Mouse (Mus musculus) liver, embryonic 14.5 days (tissue): ENCODE data around the gene E130308A19Rik. TPM values are rescaled to one million over a fixed set of nuclear protein-coding genes. Genes with fewer than 3 reads are reported as not detected.

Source experiments
- ATAC-seq: fragments of 200-750 bp; cut with Nextera tagmentation; 2 replicates; pipeline ENCODE4 v1.8.0; 2017; ENCODE audit warnings: moderate number of reproducible peaks, mild to moderate bottlenecking, moderate library complexity; ENCODE audit not compliant: insufficient read depth
- DNase-seq, 3 experiments: peaks; one replicate each; pipeline ENCODE4 v3.0.0-alpha.2; 2012 to 2013; ENCODE audit warnings: low read depth in 3 of 3, low spot score in 3 of 3
- H3K27ac ChIP-seq: fragments of 300-500 bp; sonication (generic); 2 replicates; pipeline ENCODE4 v1.5.1; 2014; ENCODE audit warnings: moderate library complexity, mild to moderate bottlenecking, control low read depth, inconsistent platforms
- H3K27me3 ChIP-seq: fragments of 300-500 bp; sonication (generic); 2 replicates; pipeline ENCODE4 v1.6.1; 2014; ENCODE audit warnings: mild to moderate bottlenecking, low read length, moderate library complexity; ENCODE audit not compliant: control insufficient read depth, insufficient read depth
- H3K36me3 ChIP-seq: fragments of 300-500 bp; sonication (generic); replicated peaks from 2 replicates; pipeline ENCODE4 v1.6.1; 2014; ENCODE audit warnings: low read depth; ENCODE audit not compliant: control insufficient read depth, insufficient read depth
- H3K4me1 ChIP-seq, 2 experiments: fragments of 200-500 bp in 1 of 2; fragments of 300-500 bp in 1 of 2; sonication (generic) in 1 of 2; replicated peaks; 2 replicates each; pipeline ENCODE4 v1.6.1; 2012 to 2014; ENCODE audit warnings: antibody characterized with exemption in 1 of 2, inconsistent platforms in 1 of 2, low read length in 1 of 2; ENCODE audit not compliant: control insufficient read depth in 2 of 2, insufficient read depth in 2 of 2
- H3K4me2 ChIP-seq: fragments of 300-500 bp; sonication (generic); 2 replicates; pipeline ENCODE4 v1.6.1; 2014; ENCODE audit warnings: low read depth, mild to moderate bottlenecking, control low read depth, moderate library complexity
- H3K4me3 ChIP-seq, 2 experiments: fragments of 200-500 bp in 1 of 2; fragments of 300-500 bp in 1 of 2; sonication (generic) in 1 of 2; 2 replicates each; pipeline ENCODE4 v1.5.1; 2012 to 2014; ENCODE audit warnings: low read depth in 2 of 2, low read length in 2 of 2, mild to moderate bottlenecking in 2 of 2, control low read depth in 1 of 2, inconsistent platforms in 1 of 2, moderate library complexity in 1 of 2; ENCODE audit not compliant: insufficient read depth in 1 of 2
- H3K9ac ChIP-seq: fragments of 300-500 bp; sonication (generic); replicated peaks from 2 replicates; pipeline ENCODE4 v1.6.1; 2014; ENCODE audit warnings: mild to moderate bottlenecking, control low read depth, moderate library complexity
- H3K9me3 ChIP-seq: fragments of 300-500 bp; sonication (generic); 2 replicates; pipeline ENCODE4 v1.6.1; 2016; ENCODE audit warnings: low read length, mixed read lengths; ENCODE audit not compliant: control insufficient read depth
- CTCF ChIP-seq: IDR thresholded peaks from 2 replicates; pipeline ENCODE4 v1.5.1; 2016; ENCODE audit warnings: antibody characterized with exemption, low read depth, control low read depth
- EP300 ChIP-seq: IDR thresholded peaks from 2 replicates; pipeline ENCODE4 v1.6.1; 2016; ENCODE audit warnings: antibody characterized with exemption, low read depth
- WGBS: fragments of 180-500 bp; shearing (Covaris S2); extraction: QIAGEN DNeasy Blood & Tissue Kit; methylation state at CpG from one replicate; pipeline ENCODE4 v1.1.7; 2014; ENCODE audit not compliant: insufficient replicate concordance; 5-methylcytosine and 5-hydroxymethylcytosine counted together
- polyA plus RNA-seq, 2 experiments: library from polyadenylated mRNA; depleted of rRNA in 1 of 2; stranded (reverse) in 1 of 2; unstranded in 1 of 2; fragments of >200 nt; fragmentation: Nextera tagmentation in 1 of 2; extraction: Ambion mirVana in 1 of 2; gene quantifications; 2 replicates each; pipeline versions ENCODE4 v1.2.1 to v1.2.3; 2012 to 2014

E130308A19Rik gene
- polyA plus RNA-seq, 2 experiments: 2.8 to 5.7 TPM

DNA sequence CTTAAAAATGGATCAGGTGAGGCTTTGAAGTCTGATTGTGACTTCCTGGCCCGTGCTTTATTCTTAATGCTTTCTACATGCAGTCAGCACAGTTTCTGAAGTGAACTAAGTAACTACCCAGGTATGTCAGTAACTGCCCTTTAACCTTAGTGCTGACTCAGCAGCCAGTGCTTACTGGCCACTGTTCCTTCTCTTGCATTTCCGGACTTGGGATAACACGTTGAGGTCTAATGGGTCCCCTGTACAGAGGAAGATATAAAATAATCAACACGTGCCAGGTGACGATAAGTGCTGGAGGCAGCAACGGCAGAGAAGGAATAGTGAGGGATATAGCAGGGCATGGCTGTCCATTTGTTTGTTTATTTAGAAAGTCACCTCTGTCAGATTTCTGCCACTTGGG is 88.5 kb downstream of the E130308A19Rik start:
- ATAC-seq (peak; percentile 83), DNase-seq (peak; percentile 40 to 53 (median 53))
- H3K4me2 ChIP-seq: no peak overlapping the region; the same call in 1 of the 2 replicates

DNA sequence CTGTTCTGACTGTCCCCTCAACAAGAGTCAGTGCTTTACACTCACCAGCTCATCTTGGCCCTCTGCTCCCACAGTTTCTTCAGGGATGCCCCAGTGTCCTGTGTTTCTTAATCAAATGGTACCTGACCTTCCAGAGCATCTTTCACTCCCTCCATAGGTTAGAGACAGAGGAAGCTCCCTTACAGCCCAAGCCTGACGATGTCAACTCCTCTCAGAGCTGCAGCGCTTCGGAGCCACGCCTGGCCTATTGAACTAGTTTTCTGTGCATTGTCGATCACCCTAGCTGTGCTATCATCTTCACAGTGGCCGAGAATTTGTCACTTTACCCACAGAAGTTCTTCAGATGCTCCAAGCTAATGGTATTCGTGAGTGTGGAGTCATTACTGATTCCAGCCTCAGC is 88.9 kb downstream of the E130308A19Rik start:
- Histone ChIP-seq H3K4me2 (no peak overlapping the region), H3K27me3 (no peaks in the 10 kb centered on the region), H3K4me3 (no peak overlapping the region), H3K4me1 (peaks cover 0 to 14% of the 10 kb centered on the region in 2 experiments; a peak in 2 of 4 replicates), H3K36me3 (peaks cover 3% of the 10 kb centered on the region), H3K9ac (no peak overlapping the region), H3K9me3 (no peaks in the 10 kb centered on the region), H3K27ac (no peak overlapping the region)
- no peak for TF ChIP-seq EP300
- no peak for TF ChIP-seq CTCF
- 75% methylated on average over 7 of the region's 7 CpGs for WGBS
- ATAC-seq (no peak), DNase-seq (no peak)

More for the DNA sequence above, 88.5 kb downstream of the E130308A19Rik start:
- H3K9me3 ChIP-seq: no peaks in the 10 kb centered on the region
- no peak overlapping the region for H3K4me3 ChIP-seq
- no peak overlapping the region for H3K9ac ChIP-seq
- peak; percentile 82 for TF ChIP-seq EP300
- TF ChIP-seq CTCF: no peak
- no peak overlapping the region for H3K27ac ChIP-seq
- peaks cover 0 to 14% of the 10 kb centered on the region in 2 experiments; a peak in 2 of 4 replicates for H3K4me1 ChIP-seq
- no peaks in the 10 kb centered on the region for H3K27me3 ChIP-seq
- H3K36me3 ChIP-seq: no peaks in the 10 kb centered on the region
- 43% methylated on average over 6 of the region's 6 CpGs for WGBS

DNA sequence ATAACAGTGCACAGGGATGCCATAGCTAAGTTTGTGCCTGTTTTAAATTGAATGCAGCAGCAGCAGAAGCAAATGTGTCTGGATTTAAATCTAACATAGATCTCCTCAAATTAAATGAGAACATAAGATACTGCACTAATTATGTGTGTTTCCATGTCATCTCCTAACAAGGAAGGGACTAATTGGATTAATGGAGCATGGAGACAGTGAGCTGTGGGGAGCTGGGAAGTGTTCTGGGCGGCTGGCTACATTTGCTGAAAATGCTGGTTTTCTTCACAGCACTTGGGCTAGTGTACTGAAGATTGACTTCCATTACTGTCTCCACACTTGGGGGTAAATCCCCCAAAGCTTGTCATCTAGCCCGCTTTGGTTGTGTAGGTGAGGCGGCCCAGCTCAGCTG is 89.5 kb downstream of the E130308A19Rik start:
- Histone ChIP-seq H3K4me3 (no peak overlapping the region), H3K4me1 (peaks cover 0 to 14% of the 10 kb centered on the region in 2 experiments; a peak in 2 of 4 replicates), H3K27ac (no peak overlapping the region), H3K9me3 (no peaks in the 10 kb centered on the region), H3K4me2 (no peak overlapping the region), H3K27me3 (no peaks in the 10 kb centered on the region), H3K9ac (no peak overlapping the region), H3K36me3 (peaks cover 3% of the 10 kb centered on the region)
- no peak for TF ChIP-seq CTCF
- TF ChIP-seq EP300: no peak
- WGBS: 83% methylated on average over 3 of the region's 3 CpGs
- ATAC-seq (no peak), DNase-seq (no peak)

DNA sequence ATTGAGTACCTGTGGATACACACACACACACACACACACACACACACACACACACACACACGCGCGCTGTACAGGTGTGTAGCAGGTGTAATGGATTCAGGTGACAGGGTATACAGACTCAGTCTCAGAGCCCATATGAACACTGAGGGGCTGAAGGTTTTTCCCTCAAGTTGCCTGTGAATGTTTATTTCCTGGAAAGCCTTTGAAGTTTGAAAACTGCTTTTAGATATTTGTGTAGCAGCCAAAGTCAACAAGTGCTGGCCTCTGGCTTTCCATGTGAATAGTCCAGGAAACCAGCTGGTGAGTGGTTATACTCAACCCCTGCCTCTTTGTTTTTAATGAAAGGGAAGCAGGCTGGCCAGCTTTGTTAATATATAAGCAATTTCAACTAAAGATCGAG is 91.3 kb downstream of the E130308A19Rik start:
- TF ChIP-seq CTCF: no peak
- no peak for TF ChIP-seq EP300
- H3K4me1 ChIP-seq: peaks cover 0 to 14% of the 10 kb centered on the region in 2 experiments; a peak in 2 of 4 replicates
- 82% methylated on average over 4 of the region's 4 CpGs for WGBS
- H3K9me3 ChIP-seq: no peaks in the 10 kb centered on the region
- peaks cover 3% of the 10 kb centered on the region for H3K36me3 ChIP-seq
- no peak overlapping the region for H3K4me3 ChIP-seq
- H3K27ac ChIP-seq: no peak overlapping the region
- H3K9ac ChIP-seq: no peak overlapping the region
- DNase-seq: peak in 1 of 3 experiments; percentile 13
- H3K4me2 ChIP-seq: no peak overlapping the region
- ATAC-seq: no peak
- no peaks in the 10 kb centered on the region for H3K27me3 ChIP-seq

GRCm38 (mm10) chr4:59718542-59718941 is 92.5 kb downstream of the E130308A19Rik start:
- no peak for ATAC-seq
- no peak for TF ChIP-seq EP300
- TF ChIP-seq CTCF: no peak
- Histone ChIP-seq H3K4me1 (peaks cover 0 to 14% of the 10 kb centered on the region in 2 experiments; a peak in 2 of 4 replicates), H3K27ac (no peak overlapping the region), H3K4me2 (no peak overlapping the region), H3K9me3 (no peaks in the 10 kb centered on the region), H3K9ac (no peak overlapping the region), H3K27me3 (no peaks in the 10 kb centered on the region), H3K4me3 (no peak overlapping the region), H3K36me3 (peaks cover 3% of the 10 kb centered on the region)
- DNase-seq: no peak
- WGBS: 45% methylated on average over 8 of the region's 8 CpGs
